Mouse (Mus musculus): Measurements from ENCODE around the gene 1700010B08Rik.

The 1700010B08Rik gene

DNA sequence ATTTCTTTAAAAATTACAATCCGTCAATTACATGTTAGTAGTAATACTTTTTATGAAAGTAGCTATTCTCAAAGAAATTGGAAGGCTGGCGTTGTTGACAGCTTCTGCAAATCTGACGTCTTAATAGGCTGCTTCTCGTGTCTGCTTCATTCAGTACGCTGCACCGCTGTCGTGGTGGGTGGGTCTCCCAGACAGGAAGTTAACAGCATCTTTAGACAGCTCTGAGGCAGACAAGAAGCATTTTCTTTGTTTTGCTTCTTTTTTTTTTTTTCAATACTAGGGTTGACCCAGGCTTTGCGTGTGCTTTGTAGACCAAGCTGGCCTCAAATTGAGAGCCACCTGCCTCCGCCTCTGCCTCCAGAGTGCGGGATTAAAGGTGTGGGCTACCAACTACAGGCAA, 50.0 kb downstream of the 1700010B08Rik start:
- in situ Hi-C loops (cut with MboI; ENCODE audit: low sequenced_read_pairs), result no loop called here

DNA sequence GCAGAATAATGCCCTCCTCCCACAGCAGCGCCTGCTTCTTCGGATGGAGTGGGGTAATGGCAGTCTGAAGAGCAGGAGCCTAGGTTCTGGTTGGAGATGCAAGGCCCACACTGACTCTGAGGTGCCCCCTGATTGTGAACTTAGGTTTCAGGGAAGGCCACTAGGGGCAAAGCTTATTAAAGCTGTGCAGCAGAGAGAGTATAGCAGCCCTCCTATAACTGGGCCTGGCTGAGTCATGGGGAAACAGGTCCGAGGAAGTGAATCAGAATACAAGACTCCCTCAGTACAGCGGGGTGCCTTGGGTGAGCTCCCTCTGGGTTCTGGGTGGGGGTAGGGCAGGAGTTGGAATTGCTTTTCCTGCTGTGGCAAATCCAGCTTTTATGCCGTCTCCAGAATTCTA, 51.4 kb downstream of the 1700010B08Rik start:
- in situ Hi-C loops (cut with MboI; ENCODE audit: low sequenced_read_pairs), result no loop called here

Data from CH12F3 (cell line).